Mouse (Mus musculus) midbrain, embryonic 13.5 days (tissue): ENCODE measurements at regions not wholly inside any gene's neighbourhood (a gene's known extent, or its start where the extent isn't known, plus 50 kb on each side); places are given as distances from the start of the nearest gene placed in this dataset.
"Not testable (repeated sequence)": the region's sequence is repeated elsewhere in the genome, so short reads cannot be mapped to it uniquely, and the experiment has no call there.

ENCODE experiments used
- ATAC-seq: fragments of 200-750 bp; cut with Nextera tagmentation; 2 replicates; pipeline ENCODE4 v1.8.0; 2017; ENCODE audit warnings: mild to moderate bottlenecking, moderate TSS enrichment, moderate library complexity
- H3K27ac ChIP-seq: fragments of 300-500 bp; sonication (generic); 2 replicates; pipeline ENCODE4 v1.5.1; 2015; ENCODE audit warnings: inconsistent platforms, mild to moderate bottlenecking, moderate library complexity
- H3K27me3 ChIP-seq: fragments of 300-500 bp; sonication (generic); 2 replicates; pipeline ENCODE4 v1.6.1; 2015; ENCODE audit warnings: mild to moderate bottlenecking, inconsistent platforms
- H3K36me3 ChIP-seq: fragments of 300-500 bp; sonication (generic); 2 replicates; pipeline ENCODE4 v1.6.1; 2015; ENCODE audit warnings: mild to moderate bottlenecking, inconsistent platforms
- H3K4me1 ChIP-seq: fragments of 300-500 bp; sonication (generic); replicated peaks from 2 replicates; pipeline ENCODE4 v1.6.1; 2015; ENCODE audit warnings: inconsistent platforms
- H3K4me2 ChIP-seq: fragments of 300-500 bp; sonication (generic); replicated peaks from 2 replicates; pipeline ENCODE4 v1.6.1; 2015; ENCODE audit warnings: moderate library complexity, mild to moderate bottlenecking, inconsistent platforms
- H3K4me3 ChIP-seq: fragments of 300-500 bp; sonication (generic); replicated peaks from 2 replicates; pipeline ENCODE4 v1.5.1; 2015; ENCODE audit warnings: mild to moderate bottlenecking, inconsistent platforms
- H3K9ac ChIP-seq: fragments of 300-500 bp; sonication (generic); replicated peaks from 2 replicates; pipeline ENCODE4 v1.6.1; 2015; ENCODE audit warnings: mild to moderate bottlenecking, inconsistent platforms
- H3K9me3 ChIP-seq: fragments of 300-500 bp; sonication (generic); 2 replicates; pipeline ENCODE4 v1.6.1; 2016; ENCODE audit warnings: mild to moderate bottlenecking, inconsistent platforms
- WGBS: fragments of 180-500 bp; shearing (Covaris S2); methylation state at CpG from one replicate; pipeline ENCODE4 v1.1.7; 2015; 5-methylcytosine and 5-hydroxymethylcytosine counted together

DNA sequence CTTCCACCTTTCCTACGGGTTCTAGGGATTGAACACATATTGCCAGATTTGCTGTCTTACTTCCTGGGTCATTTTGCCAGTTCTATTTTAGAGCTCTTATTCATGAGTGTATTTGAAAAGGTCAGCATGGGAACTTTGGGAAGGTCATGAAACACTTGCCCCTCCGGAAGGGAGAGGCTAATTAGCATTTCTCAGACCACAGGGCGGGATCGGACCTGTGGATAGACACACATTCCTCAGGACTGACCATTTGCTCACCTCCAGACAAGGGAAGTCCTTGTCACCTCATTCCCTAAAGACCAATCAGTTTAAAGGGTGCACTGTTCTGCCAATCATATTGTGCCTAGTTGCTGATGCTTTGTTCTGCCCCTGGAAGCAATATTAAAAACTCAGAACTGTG is 146.1 kb upstream of the Arhgap18 start:
- not testable (repeated sequence) for H3K36me3 ChIP-seq, H3K27me3 ChIP-seq, H3K4me3 ChIP-seq, H3K27ac ChIP-seq, ATAC-seq, H3K9ac ChIP-seq, H3K9me3 ChIP-seq, H3K4me2 ChIP-seq, H3K4me1 ChIP-seq
- 86% methylated on average over 4 of the region's 4 CpGs for WGBS

DNA sequence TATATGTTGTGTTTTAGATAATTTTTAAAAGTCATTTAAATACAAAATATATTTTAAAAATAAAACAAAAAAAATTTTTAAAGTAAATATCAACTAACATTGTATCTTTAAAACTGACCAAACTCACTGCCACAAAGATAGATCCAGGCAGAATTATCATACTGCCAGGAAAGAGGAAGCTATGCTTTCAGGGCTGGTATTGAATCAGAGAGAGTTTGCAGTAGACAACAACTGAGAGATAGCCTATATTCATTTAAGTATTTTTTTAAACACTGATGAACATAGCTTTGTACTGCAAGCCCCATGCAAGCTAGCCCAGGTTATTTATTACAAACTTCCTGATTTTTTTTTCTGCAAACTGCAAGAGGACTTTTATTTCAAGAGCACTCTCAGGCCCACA is 142.0 kb upstream of the Arhgap18 start:
- Histone ChIP-seq H3K4me3 (no peak overlapping the region), H3K36me3 (no peaks in the 10 kb centered on the region), H3K27me3 (no peaks in the 10 kb centered on the region), H3K9me3 (no peaks in the 10 kb centered on the region), H3K4me2 (no peak overlapping the region), H3K27ac (no peak overlapping the region), H3K4me1 (no peaks in the 10 kb centered on the region), H3K9ac (no peak overlapping the region)
- no peak for ATAC-seq

DNA sequence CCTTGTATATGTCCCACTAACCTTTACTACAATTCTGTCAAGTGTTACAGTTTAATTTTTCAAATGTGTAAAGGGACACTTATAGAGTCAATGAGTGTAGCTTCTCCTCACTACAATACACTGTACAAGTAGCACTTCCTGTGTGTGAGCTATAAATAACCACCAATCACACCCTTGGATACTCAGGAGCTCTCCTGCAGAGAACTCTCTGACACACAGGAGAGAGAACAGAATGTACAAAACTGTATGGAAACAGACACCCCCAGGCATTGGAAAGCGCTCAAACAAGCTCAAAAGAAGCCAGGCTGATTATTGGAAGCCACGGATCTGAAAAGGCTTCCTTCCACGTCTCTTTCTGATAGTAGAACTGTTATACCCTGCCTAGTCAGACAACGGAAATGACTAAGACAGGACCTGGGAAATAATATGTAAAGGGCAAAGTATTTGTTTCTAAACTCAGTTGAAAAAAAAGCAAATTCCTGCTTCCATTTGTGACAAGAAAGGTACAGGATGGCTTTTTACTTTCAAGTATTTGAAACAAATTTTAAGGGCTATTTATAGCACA is 122.9 kb upstream of the Arhgap18 start:
- whole genome bisulfite sequencing = 75% methylated on average over 4 of the region's 4 CpGs
- no peak for ATAC-seq

DNA sequence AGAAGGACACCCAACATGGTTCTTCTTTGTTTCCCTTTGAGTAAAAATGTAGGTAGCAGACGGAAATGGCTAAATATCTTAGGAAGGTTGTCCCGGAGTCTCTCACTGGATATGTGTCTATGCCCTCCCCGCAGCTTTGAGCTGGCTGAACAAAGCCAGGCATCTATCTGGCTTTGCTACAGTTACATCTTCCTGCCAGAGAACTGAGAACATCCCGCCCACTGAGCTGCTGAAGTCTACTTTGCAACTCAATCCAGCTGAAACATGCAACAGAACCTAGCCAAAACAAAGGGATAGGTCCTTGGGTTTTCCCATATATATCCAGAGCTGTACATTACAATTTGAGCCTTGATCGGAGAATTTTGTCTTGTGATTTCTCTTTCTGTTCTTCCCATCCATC is 121.0 kb upstream of the Arhgap18 start:
- WGBS = 92% methylated on average over 5 of the region's 5 CpGs
- H3K4me2 ChIP-seq = no peak overlapping the region
- no peak overlapping the region for H3K4me3 ChIP-seq
- H3K36me3 ChIP-seq = no peaks in the 10 kb centered on the region
- no peak for ATAC-seq
- H3K27ac ChIP-seq = no peak overlapping the region
- H3K9ac ChIP-seq = no peak overlapping the region
- no peaks in the 10 kb centered on the region for H3K9me3 ChIP-seq
- no peaks in the 10 kb centered on the region for H3K4me1 ChIP-seq
- no peaks in the 10 kb centered on the region for H3K27me3 ChIP-seq

More for the DNA sequence above, 122.9 kb upstream of the Arhgap18 start:
- Histone ChIP-seq H3K27me3 (no peaks in the 10 kb centered on the region), H3K4me3 (no peak overlapping the region), H3K4me2 (no peak overlapping the region), H3K9me3 (no peaks in the 10 kb centered on the region), H3K27ac (no peak overlapping the region), H3K4me1 (no peaks in the 10 kb centered on the region), H3K9ac (no peak overlapping the region), H3K36me3 (no peaks in the 10 kb centered on the region)

DNA sequence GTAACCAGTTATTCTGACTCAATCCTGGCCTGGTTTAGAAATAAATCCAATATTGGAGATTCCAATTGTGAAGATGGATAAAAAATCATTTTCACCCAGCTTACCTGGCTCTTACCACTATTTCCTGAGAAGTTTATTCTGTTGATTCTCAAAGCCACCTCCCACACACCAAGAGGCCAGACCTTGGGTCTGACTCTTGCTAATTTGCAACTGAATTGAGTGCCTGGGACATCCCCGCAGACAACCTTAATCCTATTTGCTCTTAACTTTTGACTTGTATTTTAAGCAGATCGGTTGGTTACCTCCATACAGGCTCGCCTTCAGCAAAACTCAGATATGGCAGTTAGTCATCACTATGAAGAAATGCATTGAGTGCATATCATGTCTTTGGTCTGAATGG is 115.8 kb upstream of the Arhgap18 start:
- H3K27ac ChIP-seq = no peak overlapping the region
- no peak overlapping the region for H3K9ac ChIP-seq
- H3K4me1 ChIP-seq = no peaks in the 10 kb centered on the region
- H3K36me3 ChIP-seq = no peaks in the 10 kb centered on the region
- no peak overlapping the region for H3K4me2 ChIP-seq
- no peaks in the 10 kb centered on the region for H3K9me3 ChIP-seq
- no peak for ATAC-seq
- WGBS = 17% methylated on average over 3 of the region's 3 CpGs
- no peak overlapping the region for H3K4me3 ChIP-seq
- H3K27me3 ChIP-seq = no peaks in the 10 kb centered on the region

DNA sequence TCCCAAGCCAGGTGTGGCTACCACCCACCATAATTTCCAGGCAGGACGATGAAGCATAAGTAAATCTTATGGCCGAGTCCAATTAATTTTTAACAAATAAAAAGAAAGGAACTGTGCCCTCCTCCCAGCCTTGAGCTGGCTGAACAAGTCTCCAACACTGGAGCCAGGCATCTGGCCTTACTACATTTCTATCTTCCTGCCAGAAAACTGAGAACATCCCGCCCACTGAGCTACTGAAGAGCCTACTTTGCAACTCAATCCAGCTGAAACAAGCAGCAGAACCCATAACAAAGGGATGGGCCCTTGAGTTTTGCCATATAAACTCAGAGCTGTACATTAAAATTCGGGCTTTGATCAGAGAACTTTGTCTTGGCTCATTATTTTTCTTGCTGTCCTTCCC is 115.2 kb upstream of the Arhgap18 start:
- Histone ChIP-seq H3K4me3 (no peak overlapping the region), H3K27ac (no peak overlapping the region), H3K4me1 (no peaks in the 10 kb centered on the region), H3K9me3 (no peaks in the 10 kb centered on the region), H3K27me3 (no peaks in the 10 kb centered on the region), H3K9ac (no peak overlapping the region), H3K4me2 (no peak overlapping the region), H3K36me3 (no peaks in the 10 kb centered on the region)
- ATAC-seq = no peak
- 54% methylated on average over 4 of the region's 4 CpGs for WGBS

DNA sequence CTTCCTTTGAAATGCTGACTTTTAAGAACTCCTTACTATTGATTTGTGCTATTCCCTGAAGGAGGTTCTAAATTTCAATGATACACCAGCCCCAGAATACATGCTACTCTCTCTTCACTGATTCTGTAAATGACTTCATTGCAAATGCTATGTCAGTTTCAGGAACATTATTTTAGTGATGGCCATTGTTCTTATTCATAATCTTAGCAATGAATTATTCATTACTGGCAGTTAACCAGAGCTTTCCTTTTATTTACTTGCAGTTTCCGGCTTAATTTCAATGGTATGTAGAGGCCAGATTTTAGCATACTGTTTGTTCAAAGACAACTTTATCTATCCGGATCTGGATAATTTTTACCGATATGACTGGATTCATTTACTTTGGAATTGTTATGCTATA is 114.1 kb upstream of the Arhgap18 start:
- Histone ChIP-seq H3K27ac (no peak overlapping the region), H3K9ac (no peak overlapping the region), H3K36me3 (no peaks in the 10 kb centered on the region), H3K9me3 (no peaks in the 10 kb centered on the region), H3K27me3 (no peaks in the 10 kb centered on the region), H3K4me2 (no peak overlapping the region), H3K4me1 (no peaks in the 10 kb centered on the region), H3K4me3 (no peak overlapping the region)
- 52% methylated on average over 3 of the region's 3 CpGs for WGBS
- no peak for ATAC-seq

DNA sequence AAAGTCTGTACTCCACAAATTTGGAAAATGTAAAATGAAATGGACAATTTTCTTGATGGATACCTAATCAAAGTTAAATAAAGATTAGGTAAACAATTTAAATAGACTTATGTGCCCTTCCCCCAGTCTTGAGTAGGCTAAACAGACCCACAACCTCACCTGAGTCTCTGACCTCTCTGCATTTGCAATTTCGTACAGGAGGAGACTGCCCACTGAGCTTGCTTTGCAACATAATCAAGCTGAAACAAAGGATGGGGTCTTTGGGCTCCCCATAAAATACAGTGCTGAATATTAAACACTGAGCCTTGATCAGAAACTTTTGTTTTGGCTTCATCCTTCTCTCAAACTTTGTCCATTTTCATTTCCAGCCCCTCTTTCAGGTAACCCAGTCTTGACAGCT is 100.1 kb upstream of the Arhgap18 start:
- H3K27ac ChIP-seq = no peak overlapping the region
- no peak overlapping the region for H3K4me2 ChIP-seq
- H3K36me3 ChIP-seq = no peaks in the 10 kb centered on the region
- no peak overlapping the region for H3K9ac ChIP-seq
- 64% methylated on average over 1 of the region's 1 CpGs for WGBS
- H3K27me3 ChIP-seq = no peaks in the 10 kb centered on the region
- H3K4me1 ChIP-seq = no peaks in the 10 kb centered on the region
- ATAC-seq = no peak
- H3K9me3 ChIP-seq = no peaks in the 10 kb centered on the region
- no peak overlapping the region for H3K4me3 ChIP-seq

DNA sequence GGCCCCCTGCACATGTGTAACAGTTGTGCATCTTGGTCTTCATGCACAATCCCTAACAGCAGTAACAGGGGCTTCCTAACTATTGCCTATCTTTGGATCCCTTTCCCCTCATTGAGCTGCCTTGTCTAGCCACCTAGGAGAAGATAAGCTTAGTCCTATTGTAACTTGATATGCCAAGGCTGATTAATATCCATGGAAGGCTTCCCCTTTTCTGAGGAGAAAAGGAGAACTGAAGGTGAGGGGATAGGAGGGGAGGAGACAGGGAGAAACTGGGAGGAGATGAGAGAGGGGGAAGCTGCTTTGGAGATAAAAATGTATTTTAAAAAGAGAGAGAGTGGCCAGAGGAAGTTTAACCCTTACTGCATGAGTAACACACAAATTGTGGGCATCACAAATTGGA is 89.0 kb upstream of the Arhgap18 start:
- no peaks in the 10 kb centered on the region for H3K4me1 ChIP-seq
- no peak for ATAC-seq
- H3K4me3 ChIP-seq = no peak overlapping the region
- H3K27ac ChIP-seq = no peak overlapping the region
- no peak overlapping the region for H3K9ac ChIP-seq
- H3K4me2 ChIP-seq = no peak overlapping the region
- no peaks in the 10 kb centered on the region for H3K9me3 ChIP-seq
- H3K36me3 ChIP-seq = no peaks in the 10 kb centered on the region
- H3K27me3 ChIP-seq = no peaks in the 10 kb centered on the region

DNA sequence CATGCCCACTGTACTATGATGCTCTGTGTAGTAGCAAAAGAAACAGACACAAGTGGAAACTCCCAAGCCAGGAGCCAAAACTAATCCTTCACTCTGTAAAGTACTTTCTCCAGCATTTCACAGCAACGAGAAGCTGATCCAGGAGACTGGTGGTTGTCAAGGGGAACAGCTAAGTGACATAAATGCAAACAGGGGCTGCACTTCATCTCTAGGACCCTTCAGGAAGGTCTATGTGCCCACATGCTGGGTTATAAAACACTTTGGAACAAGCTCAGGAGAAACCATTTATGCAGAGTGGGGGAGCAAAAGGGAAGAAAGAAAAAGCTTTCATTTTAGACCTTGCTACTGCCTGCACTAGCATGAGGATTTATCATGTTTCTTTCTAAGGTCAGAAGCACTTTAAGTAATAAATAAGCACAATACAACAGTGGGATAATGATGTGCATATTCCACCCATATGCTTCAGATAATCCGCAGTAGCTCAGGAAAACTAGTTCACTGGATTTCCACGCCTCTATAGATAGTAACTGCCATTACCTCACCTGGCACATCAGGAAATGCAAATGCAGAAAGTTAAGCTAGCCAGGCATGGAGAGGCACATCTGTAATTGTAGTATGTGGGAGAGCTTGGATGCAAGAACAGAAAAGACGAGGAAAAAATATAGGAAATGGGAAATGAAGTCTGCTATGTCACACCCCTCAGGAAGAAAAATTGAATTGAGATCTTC is 73.6 kb upstream of the Arhgap18 start:
- Histone ChIP-seq H3K27me3 (no peaks in the 10 kb centered on the region), H3K36me3 (no peaks in the 10 kb centered on the region), H3K9me3 (no peaks in the 10 kb centered on the region), H3K4me3 (no peak overlapping the region), H3K27ac (no peak overlapping the region), H3K4me1 (no peaks in the 10 kb centered on the region), H3K9ac (no peak overlapping the region), H3K4me2 (no peak overlapping the region)
- no peak for ATAC-seq
- 56% methylated on average over 4 of the region's 4 CpGs for WGBS

DNA sequence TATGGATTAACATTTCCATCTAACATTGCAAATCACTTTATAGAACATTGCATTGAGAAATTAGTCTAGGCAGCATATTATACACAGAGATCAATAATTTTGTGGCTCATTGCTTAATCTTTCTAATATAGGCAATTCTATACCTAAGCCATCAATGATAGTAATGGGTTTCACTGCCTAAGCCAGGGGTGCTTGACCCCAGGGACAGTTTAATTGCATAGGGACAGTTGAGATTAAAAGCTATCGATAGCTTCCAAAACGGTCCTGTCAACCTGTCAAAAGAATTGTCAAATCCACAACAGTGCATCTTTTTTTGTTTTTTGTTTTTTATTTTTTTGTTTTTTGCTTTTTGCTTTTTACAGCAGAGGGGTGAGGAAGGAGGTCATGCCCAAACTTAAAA is 58.5 kb upstream of the Arhgap18 start:
- peak overlapping the region; percentile 69; the same call in 1 of the 2 replicates for H3K9ac ChIP-seq
- peak overlapping the region; percentile 53 for H3K4me3 ChIP-seq
- peak overlapping the region; percentile 81; the same call in 1 of the 2 replicates for H3K27ac ChIP-seq

DNA sequence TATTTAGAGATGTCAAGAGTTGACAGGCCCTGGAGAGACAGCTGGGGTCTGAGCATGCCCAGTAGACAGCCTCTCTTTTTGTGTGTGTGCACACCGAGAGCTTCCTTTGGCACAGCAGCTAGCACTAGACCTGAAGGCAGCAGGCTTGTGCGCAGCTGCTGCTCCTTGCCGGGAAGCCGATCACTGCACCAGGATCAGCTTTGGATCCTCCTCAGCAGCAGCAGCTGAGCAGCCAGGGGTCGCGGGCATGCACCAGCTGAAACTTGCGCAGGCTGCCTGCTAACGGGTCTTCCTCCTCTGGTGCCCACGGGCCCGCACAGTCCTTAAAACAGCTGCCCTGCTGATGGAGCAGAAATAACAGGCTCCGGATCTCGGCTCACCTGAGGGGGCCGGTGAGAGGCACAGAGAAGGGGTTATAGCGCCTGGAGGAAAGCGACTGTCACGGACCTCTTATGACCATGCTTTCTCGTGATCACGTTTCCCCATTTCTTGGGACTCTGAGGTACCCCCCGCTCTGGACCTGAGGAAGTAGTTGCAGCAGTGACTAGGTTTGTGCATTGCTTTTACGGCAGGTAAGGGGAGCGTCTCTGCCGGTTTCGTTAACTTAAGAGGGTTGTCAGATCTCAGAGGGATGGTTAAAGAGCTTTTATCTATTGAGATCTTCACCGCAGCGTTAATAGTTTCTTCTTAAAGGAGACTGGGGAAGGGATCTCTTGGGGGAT is 57.8 kb upstream of the Arhgap18 start:
- Histone ChIP-seq H3K4me1 (peaks cover 4% of the 10 kb centered on the region; the same call in 1 of the 2 replicates), H3K4me2 (peak overlapping the region; percentile 66), H3K9me3 (no peaks in the 10 kb centered on the region), H3K36me3 (no peaks in the 10 kb centered on the region), H3K9ac (peak overlapping the region; percentile 69), H3K4me3 (peak overlapping the region; percentile 53), H3K27me3 (peaks cover 5% of the 10 kb centered on the region; the same call in 1 of the 2 replicates), H3K27ac (peak overlapping the region; percentile 81)
- peak; percentile 99 for ATAC-seq
- 2% methylated on average over 25 of the region's 25 CpGs for WGBS

More for the DNA sequence above, 58.5 kb upstream of the Arhgap18 start:
- Histone ChIP-seq H3K36me3 (no peaks in the 10 kb centered on the region), H3K27me3 (peaks cover 5% of the 10 kb centered on the region; the same call in 1 of the 2 replicates), H3K4me1 (peaks cover 4% of the 10 kb centered on the region; the same call in 1 of the 2 replicates), H3K4me2 (peak overlapping the region; percentile 66), H3K9me3 (no peaks in the 10 kb centered on the region)
- WGBS = 39% methylated on average over 2 of the region's 2 CpGs
- peak; percentile 51 for ATAC-seq
